Mouse (Mus musculus) liver, embryonic 15.5 days (tissue): ENCODE data around the gene Acaa1a. TPM values are rescaled to one million over a fixed set of nuclear protein-coding genes. Genes with fewer than 3 reads are reported as not detected.
A peak's percentile ranks its signal among the peaks of the same experiment; 100 is the strongest.
"Not testable (repeated sequence)": the region's sequence is repeated elsewhere in the genome, so short reads cannot be mapped to it uniquely, and the experiment has no call there.

Source experiments
- ATAC-seq: fragments of 200-750 bp; cut with Nextera tagmentation; 2 replicates; pipeline ENCODE4 v1.8.0; 2017; ENCODE audit warnings: moderate number of reproducible peaks, mild to moderate bottlenecking, moderate library complexity; ENCODE audit not compliant: insufficient read depth
- H3K27ac ChIP-seq: fragments of 300-500 bp; sonication (generic); replicated peaks from 2 replicates; pipeline ENCODE4 v1.5.1; 2015; ENCODE audit warnings: mild to moderate bottlenecking, inconsistent platforms
- H3K27me3 ChIP-seq: fragments of 300-500 bp; sonication (generic); 2 replicates; pipeline ENCODE4 v1.6.1; 2015; ENCODE audit warnings: mild to moderate bottlenecking, inconsistent platforms
- H3K36me3 ChIP-seq: fragments of 300-500 bp; sonication (generic); replicated peaks from 2 replicates; pipeline ENCODE4 v1.6.1; 2015; ENCODE audit warnings: moderate library complexity, mild to moderate bottlenecking, inconsistent platforms
- H3K4me1 ChIP-seq: fragments of 300-500 bp; sonication (generic); replicated peaks from 2 replicates; pipeline ENCODE4 v1.6.1; 2015; ENCODE audit warnings: inconsistent platforms
- H3K4me2 ChIP-seq: fragments of 300-500 bp; sonication (generic); 2 replicates; pipeline ENCODE4 v1.6.1; 2015; ENCODE audit warnings: moderate library complexity, mild to moderate bottlenecking, inconsistent platforms
- H3K4me3 ChIP-seq: fragments of 300-500 bp; sonication (generic); replicated peaks from 2 replicates; pipeline ENCODE4 v1.5.1; 2015; ENCODE audit warnings: mild to moderate bottlenecking, inconsistent platforms
- H3K9ac ChIP-seq: fragments of 300-500 bp; sonication (generic); 2 replicates; pipeline ENCODE4 v1.6.1; 2015; ENCODE audit warnings: moderate library complexity, mild to moderate bottlenecking, inconsistent platforms
- H3K9me3 ChIP-seq: fragments of 300-500 bp; sonication (generic); replicated peaks from 2 replicates; pipeline ENCODE4 v1.6.1; 2016; ENCODE audit warnings: inconsistent platforms
- WGBS: fragments of 180-500 bp; shearing (Covaris S2); methylation state at CpG from one replicate; pipeline ENCODE4 v1.1.7; 2015; ENCODE audit warnings: mixed read lengths; ENCODE audit not compliant: insufficient replicate concordance; 5-methylcytosine and 5-hydroxymethylcytosine counted together
- polyA plus RNA-seq: library from polyadenylated mRNA; unstranded; fragments of >200 nt; fragmentation: Nextera tagmentation; extraction: Ambion mirVana; gene quantifications from 2 replicates; pipeline ENCODE4 v1.2.1, GENCODE M21; 2015

The Acaa1a gene
- polyA plus RNA-seq, 1 experiment from 2014 or later: 42.4 TPM

GRCm38 (mm10) chr9:119358058-119358429 lies 18.6 kb downstream of the Acaa1a start:
- peak overlapping the region; percentile 67 for H3K9ac ChIP-seq
- no peaks in the 10 kb centered on the region for H3K9me3 ChIP-seq
- 0 out of 2 replicates have a peak, but pooled peaks cover 5% of the 10 kb centered on the region for H3K27me3 ChIP-seq
- H3K4me3 ChIP-seq: peak overlapping the region; percentile 70
- 43% methylated on average over 9 of the region's 9 CpGs for WGBS
- no peaks in the 10 kb centered on the region for H3K36me3 ChIP-seq
- no peak overlapping the region for H3K27ac ChIP-seq
- H3K4me1 ChIP-seq: peaks cover 14% of the 10 kb centered on the region
- no peak for ATAC-seq
- H3K4me2 ChIP-seq: peak overlapping the region; percentile 96

DNA sequence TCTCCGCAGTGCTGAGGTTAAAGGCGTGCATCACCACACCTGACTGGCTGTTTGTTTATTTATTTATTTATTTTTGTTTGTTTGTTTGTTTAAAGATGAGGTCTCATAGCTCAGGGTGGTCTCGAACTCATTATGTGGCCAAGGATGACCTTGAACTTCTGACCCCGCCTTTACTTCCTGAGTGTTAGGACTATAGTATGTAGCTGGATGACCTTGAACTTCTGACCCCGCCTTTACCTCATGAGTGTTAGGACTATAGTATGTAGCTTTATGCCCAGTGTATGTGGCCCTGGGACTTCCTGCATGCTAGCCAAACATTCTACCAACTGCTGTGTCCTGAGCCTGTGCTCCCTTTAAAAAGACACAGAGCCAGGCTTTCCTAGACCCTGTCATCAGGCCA lies 21.9 kb downstream of the Acaa1a start:
- Histone ChIP-seq H3K27me3 (0 out of 2 replicates have a peak, but pooled peaks cover 5% of the 10 kb centered on the region), H3K27ac (no peak overlapping the region), H3K4me2 (no peak overlapping the region), H3K36me3 (no peaks in the 10 kb centered on the region), H3K4me1 (peaks cover 14% of the 10 kb centered on the region), H3K4me3 (no peak overlapping the region), H3K9ac (no peak overlapping the region), H3K9me3 (no peaks in the 10 kb centered on the region)
- ATAC-seq: no peak
- WGBS: 78% methylated on average over 5 of the region's 5 CpGs

DNA sequence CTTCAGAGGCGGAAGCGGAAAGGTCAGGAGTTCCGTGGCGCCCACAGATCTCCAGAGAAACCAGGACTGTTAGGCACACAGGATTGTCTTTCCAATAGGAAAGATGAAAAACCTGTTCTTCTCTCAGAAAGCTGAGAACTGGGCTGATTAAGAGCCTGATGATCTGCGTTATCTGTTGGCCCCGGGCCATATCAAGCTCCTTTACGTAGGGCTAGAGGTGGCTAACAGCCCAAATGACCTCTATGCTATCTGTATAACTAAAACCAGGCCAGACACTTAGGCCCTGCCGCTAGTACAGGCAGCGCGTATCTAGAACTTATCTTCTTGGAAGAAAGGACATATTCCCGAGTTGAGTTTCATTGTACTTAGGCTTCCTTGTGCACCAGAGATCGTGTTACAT lies 23.8 kb downstream of the Acaa1a start:
- no peak for ATAC-seq
- Histone ChIP-seq H3K27me3 (0 out of 2 replicates have a peak, but pooled peaks cover 2% of the 10 kb centered on the region), H3K27ac (no peak overlapping the region), H3K4me1 (peaks cover 2% of the 10 kb centered on the region), H3K4me2 (no peak overlapping the region), H3K4me3 (no peak overlapping the region), H3K9ac (no peak overlapping the region), H3K9me3 (no peaks in the 10 kb centered on the region), H3K36me3 (no peaks in the 10 kb centered on the region)
- 83% methylated on average over 12 of the region's 12 CpGs for WGBS

DNA sequence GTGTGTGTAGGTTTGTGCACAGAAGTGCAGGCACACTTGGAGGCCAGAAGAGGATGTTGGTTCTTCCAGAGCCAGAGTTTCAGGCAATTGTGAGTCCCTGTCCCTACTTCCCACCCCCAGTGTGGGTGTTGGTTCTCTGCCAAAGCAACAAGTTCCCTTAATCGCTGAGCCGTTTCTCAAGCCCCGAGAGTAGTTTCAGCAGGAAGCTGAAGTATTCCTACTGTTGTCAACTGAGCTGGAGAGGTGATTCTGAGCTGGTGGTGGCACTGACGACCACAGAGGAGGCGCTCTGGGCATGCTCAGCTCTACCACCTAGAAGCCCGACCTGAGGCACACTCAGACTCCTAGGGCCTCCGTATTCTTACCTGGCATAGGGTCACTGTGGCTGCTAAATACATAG lies 25.8 kb downstream of the Acaa1a start, which contains the start of gene Slc22a14:
Gene Slc22a14 (minus strand): TSS at position 270 of the 400 bp plus-strand sequence.
- H3K4me2 ChIP-seq: no peak within 1 kb of the TSS
- 50% methylated on average over 7 of the region's 7 CpGs for WGBS
- no peaks in the 10 kb centered on the region for H3K4me1 ChIP-seq
- no peak for ATAC-seq
- H3K36me3 ChIP-seq: no peaks in the 10 kb centered on the region; the same call in 1 of the 2 replicates
- no peaks in the 10 kb centered on the region for H3K27me3 ChIP-seq
- no peaks in the 10 kb centered on the region for H3K9me3 ChIP-seq
- H3K9ac ChIP-seq: no peak within 1 kb of the TSS
- H3K4me3 ChIP-seq: no peak within 1 kb of the TSS
- H3K27ac ChIP-seq: no peak within 1 kb of the TSS

DNA sequence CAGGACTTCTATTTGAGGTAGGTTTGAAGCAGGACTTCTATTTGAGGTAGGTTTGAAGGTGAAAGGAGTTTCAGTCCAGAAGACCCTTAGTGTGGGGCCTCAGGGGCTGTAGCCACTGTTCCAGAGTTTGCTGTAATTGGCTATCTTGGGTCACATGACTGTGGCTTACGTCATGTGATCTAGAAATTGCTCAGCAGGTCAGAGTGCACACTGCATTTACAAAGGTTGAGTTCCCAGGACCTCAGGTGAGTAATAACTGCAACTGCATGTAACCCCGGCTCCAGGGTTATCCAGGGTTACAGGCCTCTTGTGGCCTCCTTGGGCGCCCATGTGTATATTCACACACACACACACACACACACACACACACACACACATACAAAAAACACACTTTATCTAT lies 28.9 kb downstream of the Acaa1a start:
- no peaks in the 10 kb centered on the region; the same call in 1 of the 2 replicates for H3K36me3 ChIP-seq
- no peak overlapping the region for H3K4me3 ChIP-seq
- ATAC-seq: no peak
- H3K27me3 ChIP-seq: no peaks in the 10 kb centered on the region
- 70% methylated on average over 3 of the region's 3 CpGs for WGBS
- H3K9me3 ChIP-seq: no peaks in the 10 kb centered on the region
- no peak overlapping the region for H3K4me2 ChIP-seq
- H3K4me1 ChIP-seq: no peaks in the 10 kb centered on the region
- H3K9ac ChIP-seq: no peak overlapping the region
- H3K27ac ChIP-seq: no peak overlapping the region

DNA sequence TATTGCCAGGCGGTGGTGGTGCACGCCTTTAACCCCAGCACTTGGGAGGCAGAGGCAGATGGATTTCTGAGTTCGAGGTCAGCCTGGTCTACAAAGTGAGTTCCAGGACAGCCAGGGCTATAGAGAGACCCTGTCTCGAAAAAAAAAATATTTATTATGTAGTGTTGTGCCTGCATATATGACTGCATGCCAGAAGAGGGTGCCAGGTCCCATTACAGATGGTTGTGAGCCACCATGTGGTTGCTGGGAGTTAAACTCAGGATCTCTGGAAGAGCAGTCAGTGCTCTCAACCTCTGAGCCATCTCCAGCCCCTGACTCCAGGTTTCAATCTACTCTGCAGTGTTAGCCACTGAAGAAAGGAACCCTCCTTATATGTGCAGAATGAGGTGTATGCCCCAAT lies 31.3 kb downstream of the Acaa1a start:
- H3K27ac ChIP-seq, H3K27me3 ChIP-seq, ATAC-seq, H3K9ac ChIP-seq, H3K4me2 ChIP-seq, H3K9me3 ChIP-seq, H3K4me3 ChIP-seq, H3K36me3 ChIP-seq, H3K4me1 ChIP-seq: not testable (repeated sequence)
- 61% methylated on average over 4 of the region's 4 CpGs for WGBS

- Histone ChIP-seq H3K4me3 (no peak overlapping the region), H3K9ac (no peak overlapping the region), H3K27ac (no peak overlapping the region), H3K4me2 (no peak overlapping the region), H3K9me3 (no peaks in the 10 kb centered on the region), H3K4me1 (no peaks in the 10 kb centered on the region), H3K36me3 (no peaks in the 10 kb centered on the region; the same call in 1 of the 2 replicates), H3K27me3 (no peaks in the 10 kb centered on the region)
- 66% methylated on average over 4 of the region's 4 CpGs for whole genome bisulfite sequencing
- ATAC-seq: no peak
Measured at GRCm38 (mm10) chr9:119371251-119371650, 31.8 kb downstream of the Acaa1a start.

DNA sequence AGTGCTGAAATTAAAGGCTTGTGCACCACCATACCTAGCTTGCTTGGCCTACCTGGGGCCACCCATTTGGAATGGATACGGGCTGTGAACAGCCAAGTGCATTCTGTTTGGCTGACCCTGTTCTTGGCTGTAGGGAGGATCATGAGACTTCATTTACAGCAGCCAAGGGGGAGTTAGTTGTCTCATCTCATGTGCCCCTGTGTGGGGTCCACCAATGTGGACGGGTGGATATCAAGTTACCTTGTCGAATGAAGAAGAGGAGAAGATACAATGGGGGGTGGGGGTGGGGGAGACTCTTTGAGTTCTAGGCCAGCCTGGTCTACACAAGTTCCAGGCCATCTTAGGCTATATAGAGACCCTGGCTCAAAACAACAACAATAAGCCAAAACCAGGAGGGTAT lies 35.5 kb downstream of the Acaa1a start:
- Histone ChIP-seq H3K36me3 (no peaks in the 10 kb centered on the region), H3K4me1 (no peaks in the 10 kb centered on the region), H3K9ac (no peak overlapping the region), H3K27ac (no peak overlapping the region), H3K4me2 (no peak overlapping the region), H3K4me3 (no peak overlapping the region), H3K9me3 (no peaks in the 10 kb centered on the region), H3K27me3 (no peaks in the 10 kb centered on the region)
- WGBS: 72% methylated on average over 3 of the region's 3 CpGs
- no peak for ATAC-seq

- no peak overlapping the region for H3K27ac ChIP-seq
- H3K4me1 ChIP-seq: no peaks in the 10 kb centered on the region
- H3K9me3 ChIP-seq: no peaks in the 10 kb centered on the region
- no peak for ATAC-seq
- no peaks in the 10 kb centered on the region for H3K27me3 ChIP-seq
- 72% methylated on average over 6 of the region's 6 CpGs for WGBS
- no peaks in the 10 kb centered on the region for H3K36me3 ChIP-seq
- H3K4me2 ChIP-seq: no peak overlapping the region
- no peak overlapping the region for H3K9ac ChIP-seq
- no peak overlapping the region for H3K4me3 ChIP-seq
Measured at GRCm38 (mm10) chr9:119375556-119375955, 36.1 kb downstream of the Acaa1a start.

- no peak for ATAC-seq
- Histone ChIP-seq H3K9ac (no peak overlapping the region), H3K27me3 (no peaks in the 10 kb centered on the region), H3K36me3 (no peaks in the 10 kb centered on the region), H3K4me3 (no peak overlapping the region), H3K4me2 (no peak overlapping the region), H3K9me3 (no peaks in the 10 kb centered on the region), H3K4me1 (no peaks in the 10 kb centered on the region), H3K27ac (no peak overlapping the region)
- WGBS: 67% methylated on average over 4 of the region's 4 CpGs
Measured at GRCm38 (mm10) chr9:119378231-119378630, 38.8 kb downstream of the Acaa1a start.

- Histone ChIP-seq H3K4me1 (no peaks in the 10 kb centered on the region), H3K27ac (no peak overlapping the region), H3K27me3 (no peaks in the 10 kb centered on the region), H3K4me3 (no peak overlapping the region), H3K4me2 (no peak overlapping the region), H3K36me3 (no peaks in the 10 kb centered on the region), H3K9ac (no peak overlapping the region), H3K9me3 (no peaks in the 10 kb centered on the region)
- 60% methylated on average over 6 of the region's 6 CpGs for WGBS
- ATAC-seq: no peak
Measured at GRCm38 (mm10) chr9:119382603-119383002, 43.1 kb downstream of the Acaa1a start.

DNA sequence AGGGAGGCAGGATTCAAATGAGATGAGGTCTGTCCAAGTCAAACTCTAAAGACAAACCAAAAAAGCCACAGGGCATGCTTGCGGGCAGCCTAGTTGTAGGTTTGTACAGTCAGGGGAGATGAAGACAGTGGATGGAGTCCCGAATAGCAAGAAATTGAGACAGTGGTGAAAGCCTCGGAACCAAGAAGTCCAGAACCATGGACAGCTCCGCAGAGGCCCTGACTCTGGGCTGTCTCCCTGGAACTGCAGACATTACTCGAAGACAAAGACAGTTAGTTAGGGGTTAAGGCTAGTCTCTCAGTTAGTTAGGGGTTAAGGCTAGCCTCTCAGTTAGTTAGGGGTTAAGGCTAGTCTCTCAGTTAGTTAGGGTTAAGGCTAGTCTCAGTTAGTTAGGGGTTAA lies 49.5 kb downstream of the Acaa1a start:
- WGBS: 42% methylated on average over 5 of the region's 5 CpGs
- no peaks in the 10 kb centered on the region for H3K27me3 ChIP-seq
- H3K4me2 ChIP-seq: no peak overlapping the region
- H3K4me3 ChIP-seq: no peak overlapping the region
- H3K27ac ChIP-seq: no peak overlapping the region
- H3K36me3 ChIP-seq: no peaks in the 10 kb centered on the region
- no peak for ATAC-seq
- H3K4me1 ChIP-seq: no peaks in the 10 kb centered on the region
- H3K9ac ChIP-seq: no peak overlapping the region
- no peaks in the 10 kb centered on the region for H3K9me3 ChIP-seq
